13 mouse cellular contexts compared by ENCODE assay signal in the genomic region with DNA sequence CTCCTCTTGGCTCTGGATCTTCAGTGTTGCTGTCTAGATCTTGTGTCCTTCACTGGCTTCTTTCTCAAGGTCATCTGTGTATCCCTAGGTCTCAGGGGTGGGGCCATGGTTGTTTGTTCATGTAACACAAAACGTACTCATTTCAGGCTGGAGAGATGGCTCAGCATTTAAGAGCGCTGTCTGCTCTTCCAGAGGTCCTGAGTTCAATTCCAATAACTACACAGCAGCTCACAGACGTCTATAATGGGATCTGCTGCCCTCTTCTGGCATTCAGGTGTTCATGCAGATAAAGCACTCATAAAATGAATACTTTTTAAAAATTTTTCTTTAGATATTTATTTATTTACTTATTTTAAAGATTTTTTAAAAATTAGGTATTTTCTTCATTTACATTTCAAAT. TPM values are rescaled to one million over a fixed set of nuclear protein-coding genes. Genes with fewer than 3 reads are reported as not detected.
A peak's percentile ranks its signal among the peaks of the same experiment; 100 is the strongest.
DNase-seq lines count a peak whose midpoint lies in the region; ATAC-seq and TF ChIP-seq lines count a peak whose summit lies in the region.
"Had no signal": no experiment of that assay in that cellular context is flagged by ENCODE, and none has a peak within 500 bp of the region (broad histone marks: within the 10 kb centered on the region; RNA-seq: fewer than 3 reads in every experiment).

No protein-coding gene starts in this region.

- intact Hi-C loops in heart, adult 2 months (cut with DNase I) = no loop called here
- intact Hi-C loops in heart, postnatal 10 days (cut with DNase I) = loop anchor here (1.0 kb wide), 1 partner anchor 35 kb away; no protein-coding TSS in a partner anchor

- H3K4me2 ChIP-seq in stomach, postnatal 0 days (replicated peaks; ENCODE audit: low read depth) = no peak overlapping the region
- H3K4me2 ChIP-seq: embryonic facial prominence, embryonic 12.5 days; limb, embryonic 15.5 days had no signal

- no peaks in the 10 kb centered on the region for H3K9me3 ChIP-seq in stomach, postnatal 0 days (ENCODE audit: control insufficient read depth, low read length)
- H3K9me3 ChIP-seq: embryonic facial prominence, embryonic 12.5 days; limb, embryonic 15.5 days; midbrain, embryonic 10.5 days had no signal

- H3K4me1 ChIP-seq in heart, adult 2 months (ENCODE audit: control insufficient read depth, insufficient read depth, low read length) = peaks cover 2% of the 10 kb centered on the region
- no peaks in the 10 kb centered on the region for H3K4me1 ChIP-seq in stomach, postnatal 0 days (replicated peaks; ENCODE audit: control insufficient read depth, insufficient read depth)
- H3K4me1 ChIP-seq: embryonic facial prominence, embryonic 12.5 days had no signal

- TF ChIP-seq EP300 in heart, adult 2 months (IDR thresholded peaks at IDR 0.05; ENCODE audit: insufficient read depth, low read depth, low read length) = no peak
- TF ChIP-seq EP300 in stomach, postnatal 0 days (optimal IDR thresholded peaks at IDR 0.05) = no peak

- no peak overlapping the region for H3K4me3 ChIP-seq in heart, adult 2 months
- no peak overlapping the region for H3K4me3 ChIP-seq in stomach, postnatal 0 days (ENCODE audit: low read depth, low read length)
- H3K4me3 ChIP-seq: embryonic facial prominence, embryonic 12.5 days; limb, embryonic 15.5 days; midbrain, embryonic 10.5 days had no signal

- no peak overlapping the region for H3K9ac ChIP-seq in heart, adult 2 months (ENCODE audit: low read depth, low read length)
- H3K9ac ChIP-seq in stomach, postnatal 0 days (ENCODE audit: low read length) = no peak overlapping the region
- H3K9ac ChIP-seq: embryonic facial prominence, embryonic 12.5 days; limb, embryonic 15.5 days had no signal

- no peak overlapping the region for H3K27ac ChIP-seq in heart, adult 2 months
- H3K27ac ChIP-seq in stomach, postnatal 0 days (replicated peaks) = no peak overlapping the region
- H3K27ac ChIP-seq: embryonic facial prominence, embryonic 12.5 days; limb, embryonic 15.5 days; midbrain, embryonic 10.5 days had no signal

- H3K27me3 ChIP-seq in heart, adult 2 months (ENCODE audit: control insufficient read depth, insufficient read depth, low read length) = no peaks in the 10 kb centered on the region
- H3K27me3 ChIP-seq in stomach, postnatal 0 days (ENCODE audit: control insufficient read depth, insufficient read depth, low read length) = no peaks in the 10 kb centered on the region
- H3K27me3 ChIP-seq: embryonic facial prominence, embryonic 12.5 days; limb, embryonic 15.5 days had no signal

- no peaks in the 10 kb centered on the region for H3K36me3 ChIP-seq in heart, adult 2 months (ENCODE audit: control insufficient read depth, insufficient read depth, low read length)
- H3K36me3 ChIP-seq in stomach, postnatal 0 days (ENCODE audit: control insufficient read depth, insufficient read depth, low read length) = no peaks in the 10 kb centered on the region

- WGBS in heart, adult 2 months = 65% methylated on average over 3 of the region's 3 CpGs
- WGBS in stomach, postnatal 0 days = 58% methylated on average over 3 of the region's 3 CpGs

- TF ChIP-seq POLR2A in heart, adult 2 months (IDR thresholded peaks at IDR 0.05; ENCODE audit: insufficient read depth, low read depth, low read length) = no peak

- no peak for ATAC-seq in stomach, postnatal 0 days (ENCODE audit: low FRiP score, low TSS enrichment)
- ATAC-seq in erythroblast, adult 5-6 weeks (replicated peaks; ENCODE audit: low FRiP score, poor library complexity, severe bottlenecking) = no peak

- H3K79me2 ChIP-seq in heart, adult 2 months (replicated peaks; ENCODE audit: control insufficient read depth, insufficient read depth, low read length) = no peaks in the 10 kb centered on the region

- no peak for DNase-seq in heart, adult 2 months
- DNase-seq in heart, postnatal 10 days = no peak
- peak; percentile 43 for DNase-seq in lung, postnatal 36 days
- no peak for DNase-seq in lung, postnatal 14 days
- peak; percentile 57 for DNase-seq in R1 (ENCODE audit: low read depth, low spot score)
- no peak for DNase-seq in stomach, postnatal 0 days (ENCODE audit: low spot score)
- DNase-seq: kidney, adult 11 months had no signal

- peak; percentile 71 for TF ChIP-seq CTCF in heart, adult 2 months (IDR thresholded peaks at IDR 0.05)
- TF ChIP-seq CTCF in stomach, postnatal 0 days (IDR thresholded peaks at IDR 0.05; ENCODE audit: low read depth) = peak; percentile 58

RNA-seq across cellular contexts. Expression of gene Bcat2, which starts 20.9 kb away (rescaled TPM):
- 100 to 1,000 TPM; 219 to 306 TPM for total RNA-seq in heart, adult 2 months (2021)
- 142 and 198 TPM in 2 replicates for polyA plus RNA-seq in heart, adult 2 months (2012; rRNA removed)
- 10 to 100 TPM; 54.7 to 54.9 TPM for total RNA-seq in heart, postnatal 10 days (2021)
- polyA plus RNA-seq in stomach, postnatal 0 days (2015; fragmentation: Nextera tagmentation; extraction: Ambion mirVana) = 101 and 108 TPM in 2 replicates
- total RNA-seq in erythroblast, adult 5-6 weeks (2015; ENCODE audit: low replicate concordance) = 5.8 and 9.0 TPM in 2 replicates
- total RNA-seq in erythroblast, adult 5-6 weeks (2017; ENCODE audit: low replicate concordance) = 10.7 and 11.2 TPM in 2 replicates

RNA-seq across cellular contexts. Expression of gene Fgf21, which starts 24.4 kb away (rescaled TPM):
- total RNA-seq in heart, adult 2 months (2021) = not detected
- not detected in 2 replicates for polyA plus RNA-seq in heart, adult 2 months (2012; rRNA removed)
- total RNA-seq in heart, postnatal 10 days (2021) = not detected
- polyA plus RNA-seq in stomach, postnatal 0 days (2015; fragmentation: Nextera tagmentation; extraction: Ambion mirVana) = 0.69 and 0.90 TPM in 2 replicates
- total RNA-seq in erythroblast, adult 5-6 weeks (2015; ENCODE audit: low replicate concordance) = not detected in 2 replicates
- total RNA-seq in erythroblast, adult 5-6 weeks (2017; ENCODE audit: low replicate concordance) = not detected in 2 replicates
- total RNA-seq: layer of hippocampus, postnatal 14 days had no signal
- polyA plus RNA-seq: midbrain, embryonic 10.5 days; neural tube, embryonic 14.5 days had no signal

RNA-seq across cellular contexts. Expression of gene Fut1, which starts 26.2 kb away (rescaled TPM):
- total RNA-seq in heart, adult 2 months (2021) = not detected
- 0.25 TPM in 1 of 2 replicates, not detected in the other for polyA plus RNA-seq in heart, adult 2 months (2012; rRNA removed)
- not detected for total RNA-seq in heart, postnatal 10 days (2021)
- 1.8 and 2.3 TPM in 2 replicates for polyA plus RNA-seq in stomach, postnatal 0 days (2015; fragmentation: Nextera tagmentation; extraction: Ambion mirVana)
- not detected in 2 replicates for total RNA-seq in erythroblast, adult 5-6 weeks (2015; ENCODE audit: low replicate concordance)
- not detected in 2 replicates for total RNA-seq in erythroblast, adult 5-6 weeks (2017; ENCODE audit: low replicate concordance)
- total RNA-seq: layer of hippocampus, postnatal 14 days had no signal
- polyA plus RNA-seq: midbrain, embryonic 10.5 days; neural tube, embryonic 14.5 days had no signal

RNA-seq across cellular contexts. Expression of gene Izumo1, which starts 30.7 kb away (rescaled TPM):
- total RNA-seq in heart, adult 2 months (2021) = under 1 TPM; 0.26 to 0.27 TPM
- 0.29 and 0.70 TPM in 2 replicates for polyA plus RNA-seq in heart, adult 2 months (2012; rRNA removed)
- total RNA-seq in heart, postnatal 10 days (2021) = under 1 TPM; 0.22 to 0.65 TPM
- polyA plus RNA-seq in stomach, postnatal 0 days (2015; fragmentation: Nextera tagmentation; extraction: Ambion mirVana) = 0.08 TPM in 2 replicates
- not detected in 2 replicates for total RNA-seq in erythroblast, adult 5-6 weeks (2015; ENCODE audit: low replicate concordance)
- not detected in 2 replicates for total RNA-seq in erythroblast, adult 5-6 weeks (2017; ENCODE audit: low replicate concordance)
- polyA plus RNA-seq: neural tube, embryonic 14.5 days had no signal

RNA-seq across cellular contexts. Expression of gene Hsd17b14, which starts 36.2 kb away (rescaled TPM):
- under 1 TPM in 1 of 2 experiments, not detected in 1; 0.76 TPM for total RNA-seq in heart, adult 2 months (2021)
- polyA plus RNA-seq in heart, adult 2 months (2012; rRNA removed) = 0.45 and 0.47 TPM in 2 replicates
- total RNA-seq in heart, postnatal 10 days (2021) = under 1 TPM; 0.25 to 0.34 TPM
- polyA plus RNA-seq in stomach, postnatal 0 days (2015; fragmentation: Nextera tagmentation; extraction: Ambion mirVana) = 16.6 and 16.9 TPM in 2 replicates
- not detected in 2 replicates for total RNA-seq in erythroblast, adult 5-6 weeks (2015; ENCODE audit: low replicate concordance)
- not detected in 2 replicates for total RNA-seq in erythroblast, adult 5-6 weeks (2017; ENCODE audit: low replicate concordance)
- total RNA-seq: layer of hippocampus, postnatal 14 days had no signal

Comparison
In these comparisons a context has a peak if more than half of its experiments do, and no peak if none do; other contexts are left out.
1. DNase-seq: peak in lung, postnatal 36 days (single experiment) and R1 (single experiment); none in heart, adult 2 months (0 of 2), heart, postnatal 10 days (0 of 2), lung, postnatal 14 days (single experiment) and stomach, postnatal 0 days (single experiment).
2. RNA of gene Bcat2, which starts 20.9 kb away (total RNA-seq): 219 to 306 TPM in heart, adult 2 months and 54.7 to 54.9 TPM in heart, postnatal 10 days; 5.8 to 11.2 TPM in erythroblast, adult 5-6 weeks; every median in the first group is over 4 times any median in the second.